Mouse (Mus musculus): ENCODE data around the gene Fxyd3.

The Fxyd3 gene

DNA sequence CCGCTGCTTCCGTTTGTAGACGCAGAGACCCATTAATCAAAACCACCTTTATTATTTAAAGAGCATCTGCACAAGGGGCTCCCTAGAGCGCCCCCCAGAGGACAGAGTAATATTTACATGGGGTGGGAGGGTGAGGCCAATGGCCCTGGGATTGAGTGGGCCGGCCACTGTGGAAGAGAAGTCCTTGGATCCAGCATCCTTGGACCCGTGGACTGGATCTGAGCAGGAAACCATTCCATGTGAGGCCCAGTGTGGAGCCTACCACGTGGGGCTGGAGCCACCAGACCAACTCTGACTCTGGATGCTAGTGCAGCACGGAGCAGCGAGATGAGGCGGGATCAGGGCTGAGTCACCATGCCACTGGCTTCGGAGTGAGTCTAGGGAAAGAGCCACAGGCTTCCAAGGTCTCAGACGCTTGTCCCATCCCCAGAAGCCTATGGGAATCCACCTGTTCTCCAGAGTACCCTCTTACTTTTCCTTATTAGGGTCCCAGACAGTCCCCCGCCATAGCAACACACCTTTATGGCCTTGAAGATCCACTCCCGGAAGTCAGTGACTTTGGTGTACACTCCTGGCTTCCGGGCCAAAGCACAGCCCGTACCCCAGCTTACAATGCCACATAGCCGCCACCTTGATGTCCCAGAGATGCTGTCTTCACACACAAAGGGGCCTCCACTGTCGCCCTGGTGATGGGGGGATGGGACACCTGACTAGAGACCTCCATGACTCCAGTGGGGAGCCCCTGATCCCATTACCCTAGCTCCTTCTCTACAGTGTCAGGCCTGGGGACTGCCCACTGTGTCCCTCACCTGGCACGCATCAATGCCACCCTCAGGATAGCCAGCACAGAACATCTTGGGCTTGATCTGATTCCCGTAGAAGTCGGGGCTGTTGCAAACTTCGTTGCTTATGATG is 22.4 kb upstream of the Fxyd3 start:
- DNase-seq (ENCODE audit: low read depth, low spot score): no peak

GRCm38 (mm10) chr7:31097583-31098248 is 21.2 kb upstream of the Fxyd3 start:
- DNase-seq (ENCODE audit: low read depth, low spot score): peak; percentile 91

- DNase-seq (ENCODE audit: low read depth, low spot score): no peak
These were observed 20.5 kb upstream of the Fxyd3 start for GRCm38 (mm10) chr7:31096892-31097564.

DNA sequence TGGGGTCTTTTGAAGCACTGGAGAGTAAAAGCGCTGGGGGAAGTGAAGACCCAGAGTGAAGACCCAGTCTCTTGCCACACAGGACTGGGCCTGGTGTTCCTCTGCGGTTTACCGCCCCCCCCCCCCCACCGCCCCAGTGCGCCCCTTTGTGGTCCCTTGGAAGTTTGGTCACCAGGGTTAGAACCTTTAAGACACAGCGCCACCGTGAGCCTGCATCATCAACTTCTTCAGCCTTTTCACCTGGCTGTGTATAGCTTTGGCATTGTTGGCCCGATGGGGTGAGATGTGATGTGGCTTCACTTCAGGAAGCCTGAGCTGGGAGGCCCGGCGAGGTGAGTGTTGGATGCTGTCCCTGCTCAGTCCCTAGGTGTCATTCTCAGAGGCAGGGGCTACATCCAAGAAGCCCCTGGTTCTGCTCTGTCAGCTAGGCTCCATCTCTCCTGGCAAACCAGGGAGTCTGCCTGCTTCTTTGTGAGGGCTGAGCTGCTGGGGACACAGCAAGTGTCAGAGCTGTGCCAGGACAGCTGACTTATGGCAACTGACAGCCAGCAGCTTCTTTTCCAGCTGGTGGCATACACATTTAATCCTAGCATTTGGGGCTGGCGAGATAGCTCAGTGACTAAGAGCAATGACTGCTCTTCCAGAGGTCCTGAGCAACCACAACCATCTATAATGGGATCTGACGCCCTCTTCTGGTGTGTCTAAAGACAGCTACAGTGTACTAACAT is 18.4 kb upstream of the Fxyd3 start:
- peak; percentile 60 for DNase-seq (ENCODE audit: low read depth, low spot score)

DNA sequence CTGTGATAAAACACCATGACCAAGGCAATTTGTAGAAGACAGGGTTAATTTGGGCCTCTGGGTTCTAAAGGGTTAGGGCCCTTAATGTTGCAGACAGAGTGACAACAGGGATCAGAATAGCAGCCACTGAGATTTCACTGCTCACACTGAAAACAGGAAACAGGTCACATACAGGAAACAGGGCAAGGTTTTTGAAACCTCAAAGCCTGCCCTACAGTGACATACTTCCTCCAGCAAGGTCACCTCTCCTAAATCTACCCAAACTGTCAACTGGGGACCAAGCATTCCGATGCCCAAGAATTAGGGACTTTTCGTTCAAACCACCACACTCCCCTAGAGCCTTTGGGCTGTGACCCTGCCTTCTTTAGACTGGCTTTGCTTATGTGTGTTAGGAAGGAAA is 13.2 kb upstream of the Fxyd3 start:
- no peak for DNase-seq (ENCODE audit: low read depth, low spot score)

DNA sequence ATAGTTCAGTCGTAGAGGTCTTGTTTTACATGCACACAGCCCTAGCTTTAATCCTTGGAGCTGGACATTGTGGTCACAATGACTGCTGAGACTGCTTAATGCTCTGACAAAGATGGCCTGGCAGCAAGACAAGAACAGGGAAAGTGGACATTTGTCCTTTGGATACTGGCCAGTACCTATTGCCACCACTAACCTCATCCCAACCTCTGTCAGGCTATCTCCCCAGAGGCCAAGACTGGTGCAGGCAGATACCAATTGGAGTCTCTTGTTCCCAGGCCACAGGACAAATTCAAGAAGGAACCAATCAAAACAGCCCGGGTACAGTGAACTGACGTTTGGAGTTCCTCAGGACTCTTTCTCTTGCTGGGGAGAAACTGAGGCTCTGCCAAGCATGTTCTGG is 11.7 kb upstream of the Fxyd3 start:
- DNase-seq (ENCODE audit: low read depth, low spot score): no peak

DNA sequence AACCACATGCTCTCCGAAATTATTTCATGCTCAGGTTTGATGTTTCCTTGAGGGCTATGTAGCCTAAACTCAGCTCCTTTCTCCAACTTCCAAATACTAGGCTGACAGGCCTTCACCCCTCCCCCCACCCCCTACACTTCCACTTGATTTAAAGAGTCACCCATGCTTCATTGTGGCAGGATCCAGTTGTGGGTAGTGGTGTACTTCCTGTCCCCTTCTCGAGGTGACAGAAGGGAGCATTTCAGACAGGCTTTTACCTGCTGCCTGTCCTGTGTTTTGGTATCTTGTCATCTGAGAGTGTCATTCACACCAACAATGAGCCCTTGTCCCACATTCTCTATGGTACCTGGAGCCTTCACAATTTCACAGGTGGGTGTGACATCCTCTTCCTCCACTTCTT is 10.8 kb upstream of the Fxyd3 start:
- no peak for DNase-seq (ENCODE audit: low read depth, low spot score)

DNA sequence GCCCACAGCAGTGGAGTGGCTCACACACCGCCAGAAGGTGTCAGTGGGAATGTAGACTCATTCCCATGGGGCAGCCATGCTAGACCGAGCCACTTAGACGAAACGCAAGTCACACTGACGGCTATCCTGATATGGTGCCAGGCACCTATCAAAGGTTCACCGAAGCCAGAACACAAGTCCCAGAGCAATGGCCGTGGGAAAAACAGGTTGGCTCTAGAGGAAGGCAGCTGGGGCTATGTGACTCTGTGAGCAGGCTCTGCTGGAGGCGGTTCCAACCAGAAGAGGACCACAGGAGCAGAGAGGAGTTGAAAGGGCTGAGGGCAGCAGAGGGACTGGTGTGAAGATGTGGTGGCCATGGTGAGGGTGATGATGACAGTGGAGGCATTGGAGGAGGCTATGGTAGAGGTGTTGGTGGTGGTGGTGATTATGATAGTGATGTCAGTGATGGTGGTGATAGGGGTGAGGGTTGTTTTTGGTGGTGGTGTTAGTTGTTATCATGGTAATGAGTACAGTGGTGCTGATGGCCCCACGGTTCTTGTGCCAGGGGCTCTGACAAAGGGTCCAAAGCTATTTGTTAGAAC is 9.8 kb upstream of the Fxyd3 start:
- no peak for DNase-seq (ENCODE audit: low read depth, low spot score)

GRCm38 (mm10) chr7:31085171-31085570 is 8.7 kb upstream of the Fxyd3 start:
- peak; percentile 65 for DNase-seq (ENCODE audit: low read depth, low spot score)

DNA sequence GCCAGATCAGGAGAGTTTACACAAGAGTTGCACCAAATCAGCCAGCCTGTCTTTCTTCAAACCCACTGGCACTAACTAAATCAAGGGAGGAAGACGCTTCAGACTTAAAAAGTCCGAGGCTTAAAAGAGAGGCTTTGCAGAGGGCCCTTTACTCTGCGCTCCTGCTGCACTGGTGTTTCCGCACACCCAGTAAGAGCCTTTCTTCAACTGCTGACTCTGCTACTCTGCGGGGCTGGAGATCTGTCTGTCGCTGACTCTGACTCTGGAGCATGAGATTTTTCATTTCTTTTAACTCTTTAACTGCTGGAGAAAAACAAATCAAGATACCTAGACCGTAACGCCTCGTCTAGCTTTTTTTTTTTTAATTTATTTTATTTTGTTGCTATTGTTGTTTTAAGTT is 7.6 kb upstream of the Fxyd3 start:
- no peak for DNase-seq (ENCODE audit: low read depth, low spot score)

DNA sequence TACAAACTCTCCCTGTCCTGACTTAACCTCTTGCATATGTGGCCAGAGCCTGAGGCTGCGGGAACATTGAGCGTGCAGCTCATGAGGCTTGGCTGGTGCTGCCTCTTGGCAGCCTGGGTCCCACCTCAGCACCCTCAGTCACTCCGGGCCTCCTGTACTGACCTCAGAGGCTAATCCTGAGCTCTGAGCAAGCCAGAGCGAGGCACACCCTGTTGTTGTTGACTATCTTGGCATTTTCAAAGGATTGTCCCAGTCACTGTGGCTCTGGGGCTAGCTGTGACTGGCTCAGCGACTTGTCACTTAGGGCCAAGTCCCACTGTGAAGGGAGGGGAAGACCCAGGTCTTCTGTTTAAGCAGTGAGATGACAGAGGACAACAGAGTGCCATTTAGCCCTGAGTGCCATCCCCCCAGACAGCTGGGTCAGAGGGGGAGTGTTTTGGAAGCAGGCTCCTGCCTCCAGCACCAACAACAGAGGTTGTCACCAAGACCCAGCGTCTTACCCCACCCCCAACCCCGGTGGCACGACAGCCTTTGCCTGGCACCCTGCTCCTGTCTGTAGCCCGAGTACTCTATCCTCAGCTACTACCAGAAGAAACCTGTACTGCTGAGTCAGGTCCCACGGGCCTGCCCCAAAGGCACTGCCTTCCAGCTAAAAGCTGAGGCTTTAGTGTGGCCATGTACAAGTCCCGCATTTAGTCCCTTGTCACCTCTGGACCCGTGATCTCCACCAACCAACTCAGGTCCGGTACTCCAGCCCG is 6.5 kb upstream of the Fxyd3 start:
- peak; percentile 97 for DNase-seq (ENCODE audit: low read depth, low spot score)

GRCm38 (mm10) chr7:31082106-31082505 is 5.6 kb upstream of the Fxyd3 start:
- no peak for DNase-seq (ENCODE audit: low read depth, low spot score)

DNA sequence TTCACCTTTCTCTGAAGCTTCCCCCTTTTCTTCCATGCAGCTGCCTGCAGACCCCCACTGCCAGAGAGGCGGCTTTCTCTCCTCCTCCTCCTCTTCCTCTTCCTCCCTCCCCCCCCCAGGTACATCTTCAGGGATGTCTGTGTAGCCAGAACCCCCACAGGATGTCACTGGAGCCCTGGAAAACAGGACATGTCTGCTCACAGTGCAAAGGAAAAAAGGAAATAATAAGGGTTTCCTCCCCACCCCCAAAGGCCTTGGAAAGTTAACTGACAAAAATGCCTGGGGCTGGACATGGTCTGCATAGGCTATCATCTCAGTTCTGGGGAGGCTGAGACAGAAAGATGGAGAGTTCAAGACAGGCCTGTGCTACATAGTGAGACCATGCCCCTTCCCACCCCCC is 4.6 kb upstream of the Fxyd3 start:
- DNase-seq (ENCODE audit: low read depth, low spot score): no peak

DNA sequence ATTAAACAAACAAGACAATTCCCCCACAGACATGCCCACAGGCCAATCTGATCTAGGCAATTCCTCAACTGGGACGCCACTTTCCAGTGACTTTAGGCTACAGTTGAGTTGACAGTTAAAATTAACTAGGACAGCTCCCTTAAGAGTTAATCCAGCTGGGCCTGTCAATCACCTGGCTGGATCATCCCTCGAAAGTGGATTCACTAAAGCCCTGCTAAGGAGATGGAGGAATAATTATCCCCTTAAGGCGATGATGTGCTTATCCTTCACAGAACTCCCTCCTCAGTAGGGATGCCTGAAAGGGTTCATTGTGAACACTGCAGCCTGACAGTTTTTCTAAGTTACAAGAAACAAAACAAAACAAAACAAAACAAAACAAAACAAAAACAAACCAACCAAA is 4.1 kb upstream of the Fxyd3 start:
- DNase-seq (ENCODE audit: low read depth, low spot score): no peak

- no peak for DNase-seq (ENCODE audit: low read depth, low spot score)
These were observed 3.2 kb upstream of the Fxyd3 start for GRCm38 (mm10) chr7:31079670-31080069.

DNA sequence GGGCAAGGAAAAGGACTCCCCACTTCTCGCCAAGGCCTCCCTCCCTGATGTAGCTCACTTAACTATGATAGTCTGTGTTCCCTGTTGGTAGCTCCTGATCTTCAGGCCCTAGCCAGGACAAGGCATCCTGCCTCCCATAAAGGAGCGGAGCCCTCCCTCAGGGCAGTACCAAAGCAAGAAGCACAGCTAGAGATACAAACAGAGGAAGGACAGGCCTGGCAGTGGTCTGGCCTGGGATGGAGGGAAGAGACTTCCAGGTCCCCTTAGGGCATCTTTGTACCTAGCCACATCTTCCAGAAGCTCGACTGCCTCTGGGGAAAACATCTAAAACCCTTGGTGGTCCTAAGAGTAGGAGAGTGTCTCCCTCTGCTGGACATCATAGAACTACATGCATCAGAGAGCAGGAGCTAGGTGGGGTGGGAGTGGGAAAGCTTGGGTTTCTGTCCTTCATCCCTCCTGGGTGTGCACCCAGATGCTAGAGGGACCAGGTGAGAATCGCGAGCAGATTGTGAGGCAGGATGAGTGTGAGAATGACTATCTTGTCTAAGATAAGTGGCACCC is 1.5 kb upstream of the Fxyd3 start:
- DNase-seq (ENCODE audit: low read depth, low spot score): no peak

- DNase-seq (ENCODE audit: low read depth, low spot score): no peak
These were observed 966 bp upstream of the Fxyd3 start for GRCm38 (mm10) chr7:31077470-31077869.

GRCm38 (mm10) chr7:31074713-31075069 is 1.8 kb downstream of the Fxyd3 start:
- no peak for DNase-seq (ENCODE audit: low read depth, low spot score)

DNA sequence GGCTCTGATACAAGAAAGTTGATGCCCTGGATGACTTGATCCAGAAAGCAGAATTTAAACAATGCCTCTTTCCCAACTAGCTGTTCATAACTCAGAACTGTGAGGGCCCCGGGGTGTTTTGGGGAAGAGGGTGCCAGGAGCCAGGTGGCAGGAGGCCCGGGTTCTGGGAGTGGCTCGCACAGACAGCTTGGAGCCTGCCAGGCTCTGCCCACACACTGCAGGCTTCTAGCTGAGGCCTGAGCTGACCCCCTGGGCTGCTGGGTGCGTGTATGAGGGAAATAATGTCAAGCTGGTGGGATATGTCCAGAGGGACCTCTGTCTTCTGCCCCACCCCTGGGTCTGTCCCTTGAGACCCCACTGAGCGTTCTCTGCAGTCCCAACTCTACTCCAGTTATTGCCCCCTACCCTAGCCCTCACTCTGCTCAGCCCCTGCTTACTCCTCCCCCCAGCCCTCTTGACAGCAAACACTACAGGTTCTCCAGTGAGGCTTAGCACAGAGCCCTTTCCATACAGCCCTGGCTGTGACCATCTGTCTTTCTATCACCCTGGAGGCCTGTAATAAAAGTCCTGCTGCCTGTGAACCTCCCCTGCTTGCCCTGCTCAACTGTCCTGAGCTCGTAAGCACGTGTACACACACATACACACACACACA is 2.3 kb downstream of the Fxyd3 start:
- no peak for DNase-seq (ENCODE audit: low read depth, low spot score)

DNA sequence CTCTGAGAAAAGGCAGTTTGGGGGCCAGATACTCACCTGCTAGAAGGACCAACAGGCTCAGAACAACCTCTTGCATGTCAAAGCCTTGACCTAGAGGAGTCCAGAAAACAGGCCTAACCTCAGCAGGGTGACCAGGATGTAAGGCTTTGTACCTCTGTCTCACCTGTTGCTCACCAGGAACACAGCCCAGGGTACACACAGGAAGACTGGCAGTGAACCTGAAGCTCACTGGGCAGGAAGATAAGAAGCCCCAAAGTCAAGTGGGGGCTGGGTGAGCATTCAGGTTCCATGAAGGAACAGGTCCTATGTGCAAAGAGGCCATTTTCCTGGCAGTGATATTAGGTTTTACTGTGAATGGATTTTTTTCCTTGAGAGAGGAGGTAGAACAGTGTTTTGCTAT is 3.0 kb downstream of the Fxyd3 start:
- DNase-seq (ENCODE audit: low read depth, low spot score): no peak

Measured in skeletal muscle tissue, adult 2 months (tissue).